Mouse (Mus musculus) megakaryocyte progenitor cell, adult 5-6 weeks (primary cell): ENCODE results near the gene Ctsll3. TPM values are rescaled to one million over a fixed set of nuclear protein-coding genes. Genes with fewer than 3 reads are reported as not detected.

ENCODE experiments used
- ATAC-seq: replicated peaks from 2 replicates; pipeline ENCODE4 v1.8.0; 2016; ENCODE audit warnings: mild to moderate bottlenecking, moderate TSS enrichment, inconsistent platforms; ENCODE audit not compliant: poor library complexity
- total RNA-seq, 2 experiments: library from RNA; stranded (forward) in 1 of 2; stranded (reverse) in 1 of 2; fragments of 157-497, 149-512 nt in 1 of 2; fragments of 200-1000 nt in 1 of 2; gene quantifications; 2 replicates each; pipeline versions ENCODE4 v1.2.3 to v1.2.4; 2015 to 2017

The Ctsll3 gene
- total RNA-seq (2015) (not detected in 2 replicates), total RNA-seq (2017) (not detected in 2 replicates)

DNA sequence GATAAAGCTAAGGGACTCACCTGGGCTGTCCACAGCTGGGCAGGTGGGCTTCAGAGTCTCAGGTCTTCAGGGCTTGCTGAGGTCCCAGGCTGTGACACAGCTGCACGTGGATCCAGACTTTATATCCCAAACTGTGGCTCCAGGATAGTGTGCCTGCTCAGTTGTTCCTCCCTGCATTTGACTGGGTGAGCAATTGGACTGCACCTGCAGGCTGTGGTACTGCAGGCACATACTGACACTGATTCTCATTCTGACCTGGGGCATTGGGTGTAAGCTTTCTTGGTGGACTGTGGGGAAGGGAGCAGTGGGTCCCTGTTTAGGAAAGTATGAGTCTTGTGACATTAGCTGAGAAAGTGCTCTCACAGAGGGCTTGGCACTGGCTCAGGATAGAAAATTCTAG lies at the start of gene Ctsll3:
Ctsll3 (minus strand) TSS at position 101 of the 400 bp plus-strand sequence.
- ATAC-seq: no peak

GRCm38 (mm10) chr13:60848241-60849120 lies 45.8 kb upstream of the Ctsll3 start:
- ATAC-seq: peak; percentile 94

- no peak for ATAC-seq
Observed at GRCm38 (mm10) chr13:60843153-60843552, 40.5 kb upstream of the Ctsll3 start.

DNA sequence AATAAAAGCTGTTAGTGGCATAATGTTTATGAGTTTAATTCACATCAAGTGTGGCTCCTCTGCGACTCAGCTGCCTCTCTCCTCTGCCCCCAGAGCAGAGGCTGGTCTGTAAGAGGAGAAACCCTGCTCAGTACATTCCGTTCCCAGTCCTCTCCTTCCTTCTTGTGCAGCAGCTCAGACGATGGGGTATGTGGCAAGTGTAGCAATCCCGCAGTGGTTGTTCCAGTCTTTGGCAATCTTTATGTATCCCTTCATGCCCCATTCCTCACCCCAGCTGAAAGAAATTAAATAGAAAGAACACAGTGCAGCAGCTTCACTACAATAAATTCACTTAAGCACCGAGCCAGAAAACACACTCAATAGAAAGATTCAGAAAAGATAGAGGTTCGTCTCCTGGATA lies 40.1 kb upstream of the Ctsll3 start:
- ATAC-seq: peak; percentile 64

- no peak for ATAC-seq
Observed at GRCm38 (mm10) chr13:60839353-60839902, 36.8 kb upstream of the Ctsll3 start.

DNA sequence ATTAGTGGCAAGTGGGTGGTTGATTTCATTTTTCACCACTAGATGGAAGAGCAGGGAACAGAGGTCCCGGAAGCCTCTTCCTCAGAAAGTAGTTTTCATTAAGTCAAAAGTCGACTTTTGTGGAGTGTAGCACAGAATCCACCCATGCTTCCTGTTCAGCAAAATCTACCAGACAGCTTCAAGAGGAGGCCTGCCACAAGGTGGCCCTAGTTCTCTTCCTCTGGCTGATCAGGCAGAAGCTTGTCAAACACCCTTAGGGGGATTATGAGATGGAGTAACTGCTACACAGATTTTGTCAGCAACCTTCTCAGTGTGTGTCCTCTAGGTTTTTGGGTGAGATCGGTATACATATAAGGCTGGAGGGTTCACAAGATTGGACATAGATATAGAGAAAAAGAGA lies 23.4 kb upstream of the Ctsll3 start:
- ATAC-seq: peak; percentile 94

- ATAC-seq: no peak
Observed at GRCm38 (mm10) chr13:60820486-60821175, 18.0 kb upstream of the Ctsll3 start.

- ATAC-seq: peak; percentile 98
Observed at GRCm38 (mm10) chr13:60819469-60819868, 16.8 kb upstream of the Ctsll3 start.

- ATAC-seq: no peak
Observed at GRCm38 (mm10) chr13:60813722-60814121, 11.1 kb upstream of the Ctsll3 start.

DNA sequence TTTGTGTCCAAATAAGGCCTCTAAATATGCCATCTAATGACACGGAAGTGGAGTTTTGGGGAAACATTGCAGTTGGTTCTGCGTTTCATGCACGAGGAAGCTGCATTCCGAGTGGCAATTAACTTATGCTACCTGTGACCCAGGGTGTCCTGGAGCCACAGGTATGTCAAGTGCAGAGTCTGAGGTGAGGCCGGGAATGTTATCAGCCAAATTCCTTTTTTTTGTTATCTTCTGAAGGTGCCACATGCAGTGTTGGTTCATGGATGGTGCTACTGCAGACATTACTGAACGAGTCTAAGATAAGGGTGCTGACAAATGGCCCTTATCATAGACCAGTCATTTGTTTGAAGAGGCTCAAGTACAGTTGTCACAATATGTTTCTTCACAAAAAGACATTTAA lies 10.1 kb upstream of the Ctsll3 start:
- no peak for ATAC-seq

DNA sequence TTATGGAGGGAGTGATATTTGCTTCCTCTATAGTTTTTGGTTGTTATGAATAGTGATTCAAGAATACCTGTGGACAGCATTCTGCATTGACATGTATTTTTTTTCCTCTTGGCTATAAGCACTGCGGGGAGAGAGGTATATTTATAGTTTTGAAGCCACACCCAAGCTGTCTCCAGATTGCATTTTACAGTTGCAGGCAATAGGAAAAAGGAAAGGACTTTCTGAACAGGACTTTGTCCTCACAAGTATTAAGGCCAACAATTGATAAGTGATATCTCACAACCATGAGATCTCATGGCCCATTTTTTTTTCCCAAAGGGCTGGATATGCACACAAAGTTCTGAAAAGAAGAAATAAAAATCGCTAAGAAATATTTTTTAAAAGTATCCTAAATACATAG lies 7.0 kb upstream of the Ctsll3 start:
- no peak for ATAC-seq

- ATAC-seq: no peak
Observed at GRCm38 (mm10) chr13:60789466-60789865, 13.2 kb downstream of the Ctsll3 start.

- ATAC-seq: no peak
Observed at GRCm38 (mm10) chr13:60786264-60786663, 16.4 kb downstream of the Ctsll3 start, which contains the start of gene BC051665. Gene BC051665, minus strand, starts transcription at chr13:60786364.

DNA sequence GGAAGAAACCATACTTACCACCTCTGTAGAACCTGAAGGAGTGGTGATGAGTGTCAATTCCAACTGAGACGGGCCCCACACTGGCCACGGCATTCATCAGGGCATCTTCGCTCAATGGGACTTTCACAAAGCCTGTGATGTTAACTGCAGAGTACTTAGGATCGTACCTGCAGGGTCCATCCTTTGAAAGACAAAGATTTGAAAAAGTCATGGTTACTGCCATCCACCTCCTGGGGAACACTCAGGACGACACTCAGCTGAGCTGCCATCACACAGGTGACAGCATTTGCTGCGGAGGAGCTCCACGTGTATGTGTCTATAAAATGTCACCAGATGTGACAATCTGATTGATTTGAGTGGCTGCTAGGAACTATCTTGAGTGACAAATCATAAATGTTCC lies 19.3 kb downstream of the Ctsll3 start:
- no peak for ATAC-seq

- no peak for ATAC-seq
Observed at GRCm38 (mm10) chr13:60780534-60780933, 22.1 kb downstream of the Ctsll3 start.

DNA sequence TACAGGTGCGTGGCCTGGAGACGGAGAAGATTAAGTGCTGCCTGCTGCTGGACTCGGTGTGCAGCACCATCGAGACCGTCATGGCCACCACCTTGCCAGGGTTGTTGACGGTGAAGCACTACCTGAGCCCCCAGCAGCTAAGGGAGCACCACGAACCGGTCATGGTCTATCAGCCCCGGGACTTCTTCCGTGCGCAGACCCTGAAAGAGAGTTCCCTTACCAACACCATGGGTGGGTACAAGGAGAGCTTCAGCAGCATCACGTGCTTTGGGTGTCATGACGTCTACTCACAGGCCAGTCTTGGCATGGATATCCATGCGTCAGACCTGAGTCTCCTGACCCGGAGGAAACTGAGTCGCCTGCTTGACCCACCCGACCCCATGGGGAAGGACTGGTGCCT lies 41.5 kb downstream of the Ctsll3 start:
- no peak for ATAC-seq

DNA sequence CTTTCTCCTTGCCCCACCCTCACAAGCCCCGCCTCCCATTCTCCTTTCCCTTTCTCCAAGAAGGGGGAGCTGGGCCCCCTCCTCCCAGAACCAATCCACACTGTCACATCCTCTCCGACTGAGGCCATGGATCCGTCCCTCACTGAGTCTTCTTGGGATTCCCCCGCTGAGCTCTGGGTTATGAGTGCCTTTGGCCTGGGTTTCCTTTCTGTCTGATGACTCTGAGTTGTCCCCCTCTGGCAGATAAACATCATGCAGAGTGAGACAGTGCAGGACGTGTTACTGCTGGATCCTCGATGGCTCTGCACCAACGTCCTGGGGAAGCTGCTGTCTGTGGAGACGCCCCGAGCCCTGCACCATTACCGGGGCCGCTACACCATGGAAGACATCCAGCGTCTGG lies 42.3 kb downstream of the Ctsll3 start:
- no peak for ATAC-seq

GRCm38 (mm10) chr13:60759136-60759535 lies 43.5 kb downstream of the Ctsll3 start:
- ATAC-seq: peak; percentile 79

GRCm38 (mm10) chr13:60757292-60757691 lies 45.4 kb downstream of the Ctsll3 start:
- no peak for ATAC-seq

- no peak for ATAC-seq
Observed at GRCm38 (mm10) chr13:60755251-60755650, 47.4 kb downstream of the Ctsll3 start.

DNA sequence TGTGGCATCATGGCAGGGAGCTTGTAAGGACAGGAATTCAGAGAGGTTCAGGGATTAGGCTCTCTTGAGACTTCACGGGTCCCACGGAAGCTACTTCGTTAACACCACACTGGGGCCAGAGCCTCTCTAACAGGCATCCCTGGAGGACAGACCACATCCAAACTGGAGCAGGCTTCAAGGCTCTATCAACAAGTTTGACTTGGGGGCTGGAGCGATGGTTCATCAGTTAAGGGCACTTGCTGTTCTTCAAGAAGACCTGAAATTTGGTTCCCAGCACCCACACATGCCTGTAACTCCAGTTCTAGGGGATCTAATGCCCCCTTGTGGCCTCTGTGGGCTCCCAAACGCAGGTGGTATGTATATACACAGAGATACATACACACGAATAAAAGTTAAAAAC lies 49.4 kb downstream of the Ctsll3 start:
- ATAC-seq: no peak

GRCm38 (mm10) chr13:60750930-60751329 lies 51.7 kb downstream of the Ctsll3 start:
- no peak for ATAC-seq
